Mouse (Mus musculus) small intestine, adult 2 months (tissue): Measurements from ENCODE around the gene Slc24a3. TPM values are rescaled to one million over a fixed set of nuclear protein-coding genes. Genes with fewer than 3 reads are reported as not detected.

Experiments used
- H3K27ac ChIP-seq: fragments of 200-500 bp; 2 replicates; pipeline ENCODE4 v1.5.1; 2012; ENCODE audit warnings: low read depth, low read length, control low read depth, inconsistent platforms; ENCODE audit not compliant: insufficient read depth
- H3K27me3 ChIP-seq: fragments of 200-500 bp; 2 replicates; pipeline ENCODE4 v1.6.1; 2012; ENCODE audit warnings: mild to moderate bottlenecking, moderate library complexity, low read length, inconsistent platforms; ENCODE audit not compliant: control insufficient read depth, insufficient read depth
- H3K36me3 ChIP-seq: fragments of 200-500 bp; 2 replicates; pipeline ENCODE4 v1.6.1; 2012; ENCODE audit warnings: mild to moderate bottlenecking, low read length, control low read depth, inconsistent platforms; ENCODE audit not compliant: control insufficient read depth, insufficient read depth
- H3K4me1 ChIP-seq: fragments of 200-500 bp; 2 replicates; pipeline ENCODE4 v1.6.1; 2012; ENCODE audit warnings: low read length, inconsistent platforms, mixed read lengths; ENCODE audit not compliant: control insufficient read depth, insufficient read depth, insufficient read length
- H3K4me3 ChIP-seq: fragments of 200-500 bp; 2 replicates; pipeline ENCODE4 v1.5.1; 2012; ENCODE audit warnings: low read depth, mild to moderate bottlenecking, control low read depth, inconsistent platforms, low read length, moderate library complexity
- CTCF ChIP-seq: fragments of 200-500 bp; IDR thresholded peaks from 2 replicates; pipeline ENCODE4 v1.5.1; 2012; ENCODE audit warnings: low read depth, mild to moderate bottlenecking, control low read depth, inconsistent platforms, low read length, moderate library complexity, mixed read lengths; ENCODE audit not compliant: insufficient replicate concordance, insufficient read length; ENCODE audit errors: extremely low read depth
- POLR2A ChIP-seq: fragments of 200-500 bp; IDR thresholded peaks from 2 replicates; pipeline ENCODE4 v1.6.1; 2012; ENCODE audit warnings: low read depth, mild to moderate bottlenecking, control low read depth, inconsistent platforms, low read length, moderate library complexity
- WGBS: fragments of 180-500 bp; shearing (Covaris S2); methylation state at CpG from one replicate; pipeline ENCODE4 v1.1.7; 2018; 5-methylcytosine and 5-hydroxymethylcytosine counted together
- polyA plus RNA-seq: library from polyadenylated mRNA; depleted of rRNA; stranded (reverse); fragments of >200 nt; gene quantifications from 2 replicates; pipeline ENCODE4 v1.2.3, GENCODE M21; 2012

Gene Slc24a3
- polyA plus RNA-seq, 1 experiment = 6.1 TPM

DNA sequence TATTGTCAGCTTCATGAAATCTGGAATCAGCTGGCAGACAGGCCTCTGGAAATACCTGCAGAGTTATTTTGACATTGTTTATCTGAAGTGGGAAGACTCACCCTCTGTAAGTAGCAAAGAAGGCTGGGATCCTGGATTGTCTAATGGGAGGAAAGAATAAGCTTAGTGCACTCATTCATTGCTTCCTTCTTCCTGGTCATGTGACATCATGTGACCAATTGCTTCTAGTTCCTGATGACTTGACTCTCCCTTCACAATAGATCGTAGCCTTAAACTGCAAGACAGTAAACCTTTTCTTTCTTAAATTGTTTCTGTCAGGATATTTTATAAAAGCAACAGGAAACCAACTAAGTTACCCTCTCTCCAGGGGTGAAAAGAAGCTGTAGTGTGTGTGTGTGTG is 374.1 kb downstream of the Slc24a3 start:
- no peaks in the 10 kb centered on the region for H3K27me3 ChIP-seq
- no peaks in the 10 kb centered on the region for H3K36me3 ChIP-seq
- no peaks in the 10 kb centered on the region for H3K4me1 ChIP-seq
- H3K4me3 ChIP-seq = no peak overlapping the region
- no peak overlapping the region for H3K27ac ChIP-seq
- WGBS = 70% methylated on average over 1 of the region's 1 CpGs
- no peak for TF ChIP-seq POLR2A
- no peak for TF ChIP-seq CTCF

GRCm38 (mm10) chr2:145546071-145546470 is 378.5 kb downstream of the Slc24a3 start:
- 71% methylated on average over 3 of the region's 3 CpGs for WGBS
- TF ChIP-seq CTCF (no peak), POLR2A (no peak)
- no peak overlapping the region for H3K27ac ChIP-seq
- H3K36me3 ChIP-seq = no peaks in the 10 kb centered on the region
- H3K27me3 ChIP-seq = no peaks in the 10 kb centered on the region
- no peak overlapping the region for H3K4me3 ChIP-seq
- no peaks in the 10 kb centered on the region for H3K4me1 ChIP-seq

GRCm38 (mm10) chr2:145554722-145555252 is 387.2 kb downstream of the Slc24a3 start:
- H3K4me3 ChIP-seq = no peak overlapping the region
- H3K4me1 ChIP-seq = no peaks in the 10 kb centered on the region
- TF ChIP-seq CTCF = no peak
- H3K27ac ChIP-seq = no peak overlapping the region
- no peaks in the 10 kb centered on the region for H3K27me3 ChIP-seq
- no peaks in the 10 kb centered on the region for H3K36me3 ChIP-seq
- 89% methylated on average over 2 of the region's 2 CpGs for WGBS

GRCm38 (mm10) chr2:145555713-145556112 is 388.2 kb downstream of the Slc24a3 start:
- Histone ChIP-seq H3K36me3 (no peaks in the 10 kb centered on the region), H3K27me3 (no peaks in the 10 kb centered on the region), H3K4me3 (no peak overlapping the region), H3K4me1 (no peaks in the 10 kb centered on the region), H3K27ac (no peak overlapping the region)
- no peak for TF ChIP-seq POLR2A
- no peak for TF ChIP-seq CTCF
- 76% methylated on average over 2 of the region's 2 CpGs for WGBS

DNA sequence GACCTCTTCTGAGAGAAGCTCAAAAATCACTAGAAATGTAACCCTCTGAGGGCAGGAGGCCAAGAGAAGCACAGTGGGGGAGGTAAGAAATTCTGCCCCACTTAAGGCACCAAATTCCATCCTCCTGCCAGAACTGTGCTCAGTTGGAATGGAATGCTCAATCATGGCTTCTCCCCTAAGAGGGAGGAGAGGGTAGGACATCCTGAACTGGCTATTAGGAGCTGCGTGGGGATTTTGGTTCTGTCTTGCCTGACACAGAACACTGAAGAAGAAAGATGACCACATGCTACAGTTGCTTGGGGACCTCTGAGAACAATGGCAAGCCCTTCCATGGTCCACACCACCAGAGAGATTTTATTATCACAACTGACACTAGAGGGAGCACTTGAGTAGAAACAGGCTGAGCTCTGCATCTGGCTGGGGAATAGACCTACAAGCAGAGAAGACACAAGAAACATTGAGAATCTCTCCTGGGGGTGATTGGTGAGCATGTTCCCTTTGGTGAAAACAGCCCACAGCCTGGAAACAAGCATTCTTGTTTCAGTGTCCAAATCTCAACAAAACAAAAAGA is 389.9 kb downstream of the Slc24a3 start:
- Histone ChIP-seq H3K36me3 (no peaks in the 10 kb centered on the region), H3K27me3 (no peaks in the 10 kb centered on the region), H3K4me3 (no peak overlapping the region), H3K27ac (no peak overlapping the region), H3K4me1 (no peaks in the 10 kb centered on the region)
- TF ChIP-seq POLR2A (no peak), CTCF (peak; percentile 36; the same call in 1 of the 2 replicates)
- 13% methylated on average over 1 of the region's 1 CpGs for WGBS

- no peak for TF ChIP-seq POLR2A
- TF ChIP-seq CTCF = no peak
- no peak overlapping the region for H3K4me3 ChIP-seq
- no peaks in the 10 kb centered on the region for H3K27me3 ChIP-seq
- H3K4me1 ChIP-seq = no peaks in the 10 kb centered on the region
- no peaks in the 10 kb centered on the region for H3K36me3 ChIP-seq
- H3K27ac ChIP-seq = no peak overlapping the region
Measured at GRCm38 (mm10) chr2:145562493-145562892, 394.9 kb downstream of the Slc24a3 start.

GRCm38 (mm10) chr2:145564596-145564995 is 397.0 kb downstream of the Slc24a3 start:
- H3K27me3 ChIP-seq = no peaks in the 10 kb centered on the region
- WGBS = 65% methylated on average over 8 of the region's 8 CpGs
- no peaks in the 10 kb centered on the region for H3K36me3 ChIP-seq
- H3K27ac ChIP-seq = no peak overlapping the region
- no peaks in the 10 kb centered on the region for H3K4me1 ChIP-seq
- no peak for TF ChIP-seq POLR2A
- no peak for TF ChIP-seq CTCF
- H3K4me3 ChIP-seq = no peak overlapping the region
